Mouse (Mus musculus) thymus, postnatal 4 days (tissue): Measurements from ENCODE around the gene Ppm1g.

Source experiments
- DNase-seq: peaks from one replicate; pipeline ENCODE4 v3.0.0; 2021

Gene Ppm1g

DNA sequence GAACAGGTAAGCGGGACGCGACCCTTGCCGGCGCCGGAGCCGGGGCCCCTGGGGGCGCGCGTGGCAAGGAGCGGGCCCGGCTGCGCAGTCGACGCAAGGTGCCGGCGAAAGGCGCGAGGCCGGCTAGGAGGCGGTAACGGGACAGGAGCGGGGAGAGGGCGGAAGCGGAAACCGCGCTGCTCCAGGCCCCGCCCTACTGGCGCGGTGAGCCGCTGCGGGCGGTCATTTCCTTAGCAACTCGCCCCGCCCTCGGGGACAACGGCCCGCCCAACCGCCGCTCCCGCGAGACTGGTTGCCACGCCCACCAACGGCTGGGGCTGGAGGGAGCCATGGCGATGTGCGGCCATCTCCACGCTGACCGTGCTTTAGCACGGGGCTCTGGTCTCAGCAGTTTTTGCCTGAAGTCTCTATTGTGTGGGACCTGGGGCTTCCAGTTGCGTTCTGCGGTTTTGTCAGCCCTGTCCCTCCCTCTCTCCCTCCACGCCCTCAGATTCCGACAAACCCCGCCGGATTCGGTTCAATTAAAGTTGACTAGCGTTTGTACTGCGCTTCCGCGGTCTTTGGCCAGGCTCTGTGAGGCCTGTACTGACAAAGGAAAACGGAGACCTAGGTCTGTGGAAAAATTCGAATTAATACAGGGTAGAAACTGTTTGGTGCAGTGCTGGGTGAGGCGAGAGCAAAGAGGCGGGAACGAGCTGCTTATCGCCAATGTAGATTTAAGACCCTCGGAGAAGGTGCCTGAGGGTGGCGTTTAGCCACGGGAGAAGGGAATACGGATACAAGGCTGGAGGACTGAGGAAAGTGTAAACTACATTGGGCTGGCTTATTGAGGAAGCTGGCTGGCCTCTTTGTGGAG, at the start of gene Ppm1g:
Gene Ppm1g, minus strand, starts transcription at position 240 of the 856 bp plus-strand sequence.
- peak; percentile 99 for DNase-seq

DNA sequence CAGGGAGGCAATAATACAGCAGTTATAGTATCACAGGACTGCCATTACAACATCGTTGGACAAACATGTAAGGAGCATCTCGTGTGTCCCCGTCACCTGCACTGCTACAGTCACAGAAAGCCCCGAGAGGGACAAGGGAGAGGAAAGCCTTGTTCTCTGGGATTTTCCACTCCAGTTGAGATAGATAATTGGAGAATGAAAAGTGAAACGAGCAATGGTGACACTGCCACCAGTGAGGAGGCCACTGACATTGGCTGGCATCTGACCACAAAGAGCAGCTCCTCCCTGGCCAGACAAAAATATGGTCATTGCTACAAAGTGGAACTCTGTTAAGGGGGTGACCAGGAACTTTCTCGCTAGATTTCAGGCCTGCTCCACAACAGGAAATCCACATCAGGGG, 47.2 kb upstream of the Ppm1g start:
- no peak for DNase-seq

DNA sequence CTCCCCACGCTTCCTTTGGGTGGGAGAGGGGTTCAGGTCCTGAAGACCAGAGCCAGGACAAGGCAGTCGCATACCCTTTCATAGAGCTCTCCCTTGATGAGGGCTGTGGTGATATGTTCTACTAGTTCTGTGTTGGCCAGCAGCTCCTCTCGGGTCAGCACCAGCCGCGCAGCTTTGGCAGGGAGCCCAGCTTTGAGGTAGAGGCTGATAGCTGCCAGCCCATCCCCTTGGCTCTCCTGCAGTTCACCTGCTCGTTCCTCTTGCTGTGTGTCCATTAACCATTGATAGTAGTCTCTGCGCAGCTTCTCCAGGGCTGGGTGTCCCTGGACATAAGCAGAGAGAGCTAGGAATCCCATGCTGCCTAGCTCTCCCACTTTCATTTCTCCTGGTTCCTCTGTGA, 45.6 kb upstream of the Ppm1g start:
- DNase-seq = no peak

DNA sequence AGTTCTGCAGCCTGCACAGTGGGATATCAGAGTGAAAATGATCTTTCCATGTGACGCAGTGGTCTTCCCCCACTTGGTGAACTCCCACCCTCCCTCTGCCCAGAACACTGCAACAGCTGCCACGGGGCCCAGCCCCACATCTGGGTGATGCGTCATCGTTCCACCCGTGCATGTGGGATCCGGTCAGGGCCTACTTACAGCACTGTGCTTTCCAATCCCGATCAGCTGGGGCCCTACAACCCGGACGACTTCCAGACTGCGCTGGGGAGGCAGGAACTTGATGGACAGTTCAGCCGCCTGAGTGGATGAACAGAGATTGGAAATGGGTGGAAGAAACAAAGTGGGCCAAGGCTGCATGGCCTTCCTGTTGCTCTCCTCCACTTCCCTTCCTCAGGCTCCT, 37.1 kb upstream of the Ppm1g start:
- DNase-seq = no peak

DNA sequence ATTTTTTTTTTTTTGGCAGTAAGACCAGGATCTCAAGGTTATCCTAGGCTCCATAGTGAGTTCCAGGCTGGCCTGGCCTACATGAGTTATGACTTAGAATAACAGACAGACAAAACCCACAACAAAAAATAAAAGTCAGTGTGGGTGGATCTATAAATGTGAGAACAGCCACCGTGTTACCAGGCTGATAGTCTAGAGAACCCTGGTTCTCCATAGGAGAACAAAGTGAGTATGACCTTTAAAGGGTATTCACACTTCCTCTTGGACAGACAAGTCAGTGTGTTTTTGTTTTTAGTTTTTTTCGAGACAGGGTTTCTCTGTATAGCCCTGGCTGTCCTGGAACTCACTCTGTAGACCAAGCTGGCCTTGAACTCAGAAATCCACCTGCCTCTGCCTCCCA, 35.5 kb upstream of the Ppm1g start:
- no peak for DNase-seq

DNA sequence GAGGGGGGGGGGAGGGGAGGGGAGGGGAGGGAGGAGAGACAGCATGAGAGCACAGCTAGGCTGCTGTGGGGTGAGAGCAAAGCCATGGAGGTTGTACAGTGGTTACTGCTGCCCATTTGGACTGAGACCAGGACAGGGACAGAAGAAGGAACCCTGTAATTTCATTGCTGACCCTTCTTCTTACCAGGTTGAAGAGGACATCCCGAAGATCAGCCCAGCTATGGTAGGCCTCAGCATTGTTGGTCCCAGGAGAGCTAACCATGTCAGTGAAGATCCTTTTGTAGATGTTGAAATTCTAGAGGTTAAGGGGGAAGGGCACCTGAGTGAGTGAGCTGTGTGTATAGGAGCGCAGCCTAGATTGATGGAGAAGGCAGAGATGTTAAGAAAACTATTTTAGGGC, 34.9 kb upstream of the Ppm1g start:
- no peak for DNase-seq

DNA sequence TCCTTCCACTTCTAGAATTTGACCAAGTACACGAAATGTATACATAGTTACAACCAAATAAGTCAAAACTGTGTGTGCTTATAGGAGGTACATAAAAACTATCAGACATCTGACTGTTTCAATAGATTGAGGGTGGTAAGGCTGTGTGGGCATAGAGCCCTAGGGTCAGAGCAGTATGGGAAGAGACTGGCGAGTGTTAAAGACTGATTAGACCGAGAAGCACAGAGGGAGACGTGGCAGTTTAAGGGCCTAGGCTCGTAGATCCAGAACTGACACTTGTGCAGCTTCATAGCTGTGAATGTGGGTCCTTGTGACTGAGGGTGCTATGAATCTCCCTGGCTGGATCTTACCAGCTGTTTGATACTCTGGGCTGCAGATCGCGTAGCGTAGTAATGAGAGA, 34.4 kb upstream of the Ppm1g start:
- no peak for DNase-seq

DNA sequence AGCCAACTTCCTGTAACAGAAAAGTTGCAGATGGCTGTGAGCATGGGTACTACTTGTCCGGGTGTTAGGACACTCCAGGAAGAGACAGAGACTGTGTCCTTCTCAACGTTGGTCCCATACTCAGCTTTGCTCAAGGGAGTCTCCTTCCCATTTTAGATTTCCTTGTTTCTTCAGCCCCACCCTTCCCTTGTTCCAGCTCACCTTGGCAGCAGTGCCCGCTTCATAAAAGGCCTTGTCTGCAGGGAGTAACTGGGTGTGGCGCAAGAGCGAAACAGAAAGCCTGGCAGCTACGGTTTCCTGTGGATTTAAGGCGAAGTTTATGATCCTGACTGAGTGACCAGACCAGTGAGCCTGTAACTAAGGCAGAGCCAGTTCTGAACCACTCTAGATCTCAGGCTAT, 34.0 kb upstream of the Ppm1g start:
- DNase-seq = no peak

DNA sequence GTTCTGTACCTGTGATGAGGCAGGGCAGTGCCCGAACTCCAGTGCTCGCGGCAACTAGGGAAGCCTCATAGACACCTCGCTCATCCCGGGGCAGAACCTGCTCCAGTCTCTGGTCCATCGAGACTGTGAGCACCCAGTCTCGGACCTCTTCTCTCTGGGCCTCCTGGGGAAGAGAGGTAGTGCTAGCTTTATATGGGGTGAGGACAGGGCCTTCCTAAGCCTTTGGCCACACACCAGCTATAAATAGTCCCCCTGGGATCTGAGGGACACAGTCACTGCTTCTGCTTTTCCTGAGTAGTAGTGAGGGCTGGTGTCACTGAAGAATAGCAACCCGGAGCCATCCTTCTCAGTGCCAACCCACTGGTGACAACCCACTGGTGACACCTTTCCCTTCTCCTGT, 33.3 kb upstream of the Ppm1g start:
- no peak for DNase-seq

DNA sequence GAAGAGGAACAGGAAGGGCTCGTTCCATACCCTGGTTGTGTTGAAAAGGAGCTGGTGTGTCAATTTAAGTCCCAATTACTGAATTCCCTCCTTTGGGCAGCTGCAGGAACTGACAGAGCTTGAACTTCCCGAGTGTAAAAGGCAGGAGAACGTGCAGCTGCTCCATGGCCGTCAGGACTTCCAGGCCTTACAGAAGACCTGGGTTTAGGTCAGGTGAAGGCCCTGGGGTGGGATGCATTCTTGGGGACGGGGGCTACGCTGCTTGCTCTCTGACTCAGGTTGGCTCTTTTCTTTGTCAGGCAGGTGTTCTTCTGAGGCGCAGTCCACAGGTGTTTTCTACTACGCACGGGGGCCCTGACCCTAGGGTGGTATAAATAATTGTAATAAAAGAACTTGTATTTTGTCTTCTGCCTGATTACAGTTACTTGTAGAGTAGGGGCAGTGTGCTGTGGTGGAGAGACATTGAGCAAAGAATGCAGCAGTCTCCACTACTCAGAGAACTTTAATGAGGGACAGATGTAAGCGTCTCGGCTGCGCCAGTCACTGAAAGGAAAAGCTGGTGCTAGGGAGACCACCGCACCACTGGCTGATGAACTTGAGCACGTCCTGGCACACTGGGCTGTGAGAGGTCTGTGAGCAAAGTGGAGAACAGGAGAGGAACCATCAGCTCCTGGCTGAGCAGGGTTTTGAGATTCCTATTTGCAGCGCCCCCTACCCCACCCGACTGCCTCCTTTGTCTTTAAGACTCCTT, 32.5 kb upstream of the Ppm1g start:
- peak; percentile 23 for DNase-seq

DNA sequence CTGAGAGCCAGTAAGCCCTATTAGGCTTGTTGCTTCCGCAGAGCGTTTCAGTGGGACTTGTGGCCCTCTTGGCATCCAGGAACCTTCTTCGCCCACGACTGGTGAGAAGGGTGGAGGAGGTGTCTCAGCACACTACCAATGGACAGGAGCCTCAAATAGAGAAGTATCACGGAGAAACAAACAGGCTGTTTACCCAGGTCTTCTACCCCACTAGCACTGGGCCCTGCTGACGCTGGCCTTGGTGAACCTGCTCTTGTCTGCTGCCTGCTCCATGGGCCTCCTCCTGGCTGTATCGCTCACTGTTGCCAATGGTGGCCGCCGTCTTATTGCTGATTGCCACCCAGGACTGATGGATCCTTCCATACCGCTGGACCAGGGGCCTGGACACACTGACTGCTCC, 31.7 kb upstream of the Ppm1g start:
- DNase-seq = no peak

DNA sequence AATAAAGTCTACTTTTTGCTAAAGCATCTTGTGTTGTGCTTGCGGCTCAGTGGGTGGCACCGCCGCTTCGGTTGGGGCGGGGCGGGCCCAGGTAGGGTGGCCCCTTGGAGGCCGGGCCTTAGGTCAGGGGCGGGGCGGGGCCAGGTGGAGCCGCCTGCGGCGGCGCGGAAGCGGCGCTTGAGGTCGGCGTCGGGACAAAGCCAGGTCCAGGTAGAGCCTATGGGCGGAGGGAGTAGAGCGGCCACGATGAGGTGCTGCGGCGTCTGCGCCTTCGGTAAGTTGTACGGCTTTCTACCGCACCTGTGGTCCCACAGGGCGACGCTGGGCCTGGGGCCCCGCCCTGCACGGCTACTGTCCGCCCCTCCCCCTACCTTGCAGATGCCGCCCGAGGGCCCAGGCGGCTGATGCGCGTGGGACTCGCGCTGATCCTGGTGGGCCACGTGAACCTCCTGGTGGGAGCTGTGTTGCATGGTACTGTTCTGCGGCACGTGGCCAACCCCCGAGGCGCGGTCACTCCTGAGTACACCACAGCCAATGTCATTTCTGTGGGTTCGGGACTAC, 31.1 kb upstream of the Ppm1g start, which contains the start of gene Krtcap3:
Gene Krtcap3, plus strand, starts transcription at position 151 of the 561 bp plus-strand sequence.
- peak; percentile 54 for DNase-seq

DNA sequence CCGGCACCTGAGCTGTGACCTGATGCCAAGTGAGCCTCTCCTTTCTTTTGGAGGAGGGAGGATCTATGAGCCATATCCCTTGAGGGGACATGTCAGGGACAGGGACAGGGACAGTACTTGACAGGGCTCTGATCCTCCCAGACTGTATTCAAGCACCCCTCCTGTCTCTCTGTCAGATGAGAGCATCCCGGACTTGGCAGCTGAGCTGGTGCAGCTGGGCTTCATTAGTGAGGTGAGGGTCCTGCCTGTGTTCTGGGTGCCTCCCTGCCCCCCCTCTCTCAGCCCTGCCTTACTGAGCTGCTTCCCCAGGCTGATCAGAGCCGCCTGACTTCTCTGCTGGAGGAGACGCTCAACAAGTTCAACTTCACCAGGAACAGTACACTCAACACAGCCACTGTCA, 30.2 kb upstream of the Ppm1g start:
- no peak for DNase-seq

DNA sequence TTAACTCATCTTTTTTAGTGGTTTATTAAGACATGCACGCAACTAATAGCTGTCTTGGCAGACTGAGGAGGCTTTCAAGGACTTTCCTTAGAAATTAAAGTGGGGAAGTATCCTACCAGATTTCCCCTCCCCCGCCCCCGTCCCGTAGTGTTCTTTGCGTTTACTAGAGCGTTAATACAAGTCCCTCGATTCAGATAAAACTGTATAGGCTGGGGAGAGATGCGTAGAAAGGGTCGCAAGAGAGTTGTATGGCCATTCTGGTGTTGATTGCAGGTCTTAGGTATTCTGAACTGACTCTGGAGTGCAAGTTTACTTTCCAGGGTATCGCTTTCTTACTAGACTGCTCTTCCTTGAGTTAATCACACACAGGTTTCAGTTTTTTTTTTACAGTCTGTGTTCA, 21.7 kb upstream of the Ppm1g start:
- DNase-seq = no peak

DNA sequence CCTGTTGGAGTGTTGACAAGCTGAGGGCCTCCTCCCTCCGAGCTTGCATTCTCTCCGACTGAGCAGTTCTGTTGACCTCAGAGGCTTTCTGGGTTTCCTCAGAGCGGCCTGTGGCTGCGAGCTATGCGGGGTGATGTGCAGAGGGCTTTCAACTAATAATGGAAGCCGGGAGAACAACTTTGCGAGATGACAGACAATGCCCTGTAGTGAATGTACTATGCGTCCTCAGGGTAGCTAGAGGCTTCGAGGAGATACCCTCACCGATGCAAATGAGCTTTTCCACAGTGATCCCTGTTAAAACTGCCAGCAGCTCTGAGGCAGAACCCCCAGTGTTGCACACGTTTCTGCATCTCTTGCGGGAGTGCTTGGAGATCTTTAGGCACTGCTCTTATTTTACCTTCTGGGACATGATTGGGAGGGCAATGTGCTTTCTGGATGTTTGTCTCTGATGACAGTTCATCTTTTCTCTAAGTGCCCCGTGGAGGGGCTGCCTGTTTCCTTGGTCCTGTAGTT, 21.1 kb upstream of the Ppm1g start:
- DNase-seq = no peak

DNA sequence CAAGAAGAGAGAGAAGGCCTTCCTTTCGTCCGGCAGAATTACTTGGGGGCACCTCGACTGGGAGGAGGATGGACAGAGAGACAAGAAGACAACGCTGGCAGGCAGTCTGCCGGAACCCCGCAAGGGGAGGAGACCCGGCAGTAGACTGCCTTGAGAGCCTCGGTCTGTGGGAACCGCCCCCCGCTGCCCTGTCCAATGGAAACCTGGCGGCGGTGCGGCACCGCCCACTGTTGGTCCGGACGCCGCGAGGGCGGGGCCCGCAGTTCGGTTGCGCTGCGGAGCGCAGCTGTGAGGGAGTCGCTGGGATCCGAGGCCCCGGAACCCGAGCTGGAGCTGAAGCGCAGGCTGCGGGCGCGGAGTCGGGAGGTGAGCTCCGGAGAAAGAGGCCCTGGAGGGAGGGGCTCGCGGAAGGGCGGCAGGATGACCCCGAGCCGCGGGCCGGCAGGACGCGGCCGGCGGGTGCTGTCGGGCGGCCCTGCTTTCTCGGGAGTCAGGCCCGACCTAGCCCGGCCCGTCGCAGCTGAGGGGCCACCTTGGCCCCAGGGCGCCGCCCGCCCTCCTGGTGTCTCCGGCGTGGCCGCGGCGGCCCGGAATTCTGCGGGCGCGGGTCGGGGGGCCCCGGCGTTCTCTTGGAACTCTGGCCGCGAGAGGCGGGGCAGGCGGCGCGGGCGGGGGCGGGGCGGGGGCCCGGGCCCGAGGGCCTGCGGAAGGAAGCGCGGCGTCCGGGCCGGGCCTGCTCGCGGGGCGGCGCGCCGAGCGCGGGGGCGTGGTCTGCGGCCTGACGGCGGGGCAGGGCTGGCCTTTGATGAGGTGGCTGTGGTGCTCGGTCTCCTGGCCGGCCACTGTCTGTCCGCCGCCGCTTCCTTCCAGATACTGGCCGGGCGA, 20.4 kb upstream of the Ppm1g start, which contains the start of the genes Nrbp1 and Gm9970:
Gene Nrbp1, plus strand, starts transcription at position 228 of the 885 bp plus-strand sequence.
Gene Gm9970, minus strand, starts transcription at position 596 of the 885 bp plus-strand sequence.
- peak; percentile 97 for DNase-seq

DNA sequence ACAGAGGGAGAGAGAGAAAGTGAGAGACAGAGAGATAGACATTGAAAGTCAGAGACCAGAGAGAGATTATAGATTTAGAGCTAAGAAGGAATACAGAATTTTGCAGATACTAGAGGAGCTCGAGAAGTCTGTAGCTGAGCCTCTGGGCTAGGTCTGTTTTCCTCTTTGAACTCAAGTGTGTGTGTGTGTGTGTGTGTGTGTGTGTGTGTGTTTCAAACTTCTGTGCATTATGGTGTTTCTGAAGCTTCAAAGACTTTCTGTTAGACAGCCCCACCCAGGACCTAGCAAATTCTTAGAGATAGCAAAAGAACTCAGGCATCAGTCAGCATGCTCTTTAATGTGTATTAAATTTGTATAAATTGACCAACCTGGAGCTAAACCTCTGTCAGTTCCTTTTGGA, 6.2 kb upstream of the Ppm1g start:
- DNase-seq = no peak

DNA sequence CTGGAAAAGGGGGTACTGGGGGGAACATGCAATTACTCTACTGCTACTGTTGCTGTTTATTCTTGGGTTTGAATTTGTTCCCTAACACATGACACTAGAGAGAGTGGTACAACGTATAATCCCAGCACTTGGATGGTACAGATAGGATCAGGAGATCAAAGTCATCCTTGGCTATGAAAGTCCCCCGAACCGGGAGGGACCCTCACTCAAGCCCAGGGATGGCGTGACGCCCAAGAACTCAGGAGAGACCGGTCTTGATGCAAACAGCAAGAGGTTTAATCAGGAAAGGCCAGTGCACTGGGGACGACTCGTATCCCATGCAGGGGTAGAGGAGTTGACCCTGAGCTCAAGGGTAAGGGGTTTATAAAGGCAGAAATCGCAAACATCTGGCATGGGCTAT, 2.2 kb upstream of the Ppm1g start:
- DNase-seq = no peak

DNA sequence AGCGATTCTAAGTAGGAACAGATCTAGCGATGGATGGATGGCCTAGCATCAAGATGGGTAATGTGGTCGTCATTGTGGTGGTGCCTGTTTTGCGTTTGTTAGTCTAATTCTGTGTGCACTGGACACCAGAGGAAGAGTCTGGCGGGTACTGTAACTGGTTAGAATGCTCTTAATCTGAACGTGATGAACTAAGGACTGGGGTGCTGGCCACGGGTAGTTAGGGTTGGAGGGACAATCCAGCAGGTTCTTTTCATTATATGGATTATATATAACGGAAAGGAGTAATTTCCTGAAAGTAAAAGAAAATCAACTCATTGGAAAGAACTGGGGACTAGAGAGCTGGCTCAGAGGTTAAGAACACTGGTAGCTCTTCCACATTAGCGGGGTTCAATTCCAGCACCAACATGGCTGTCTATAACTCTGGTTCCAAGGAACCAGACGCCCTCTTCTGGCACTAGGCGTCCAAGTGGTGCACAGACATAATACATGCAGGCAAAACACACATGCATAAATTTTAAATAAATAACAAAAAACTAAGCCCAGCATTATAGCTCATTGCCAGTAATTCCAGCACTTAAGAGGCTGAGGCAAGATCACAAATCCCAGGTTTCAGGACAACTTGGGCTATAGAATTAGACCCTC, 938 bp upstream of the Ppm1g start:
- peak; percentile 67 for DNase-seq

DNA sequence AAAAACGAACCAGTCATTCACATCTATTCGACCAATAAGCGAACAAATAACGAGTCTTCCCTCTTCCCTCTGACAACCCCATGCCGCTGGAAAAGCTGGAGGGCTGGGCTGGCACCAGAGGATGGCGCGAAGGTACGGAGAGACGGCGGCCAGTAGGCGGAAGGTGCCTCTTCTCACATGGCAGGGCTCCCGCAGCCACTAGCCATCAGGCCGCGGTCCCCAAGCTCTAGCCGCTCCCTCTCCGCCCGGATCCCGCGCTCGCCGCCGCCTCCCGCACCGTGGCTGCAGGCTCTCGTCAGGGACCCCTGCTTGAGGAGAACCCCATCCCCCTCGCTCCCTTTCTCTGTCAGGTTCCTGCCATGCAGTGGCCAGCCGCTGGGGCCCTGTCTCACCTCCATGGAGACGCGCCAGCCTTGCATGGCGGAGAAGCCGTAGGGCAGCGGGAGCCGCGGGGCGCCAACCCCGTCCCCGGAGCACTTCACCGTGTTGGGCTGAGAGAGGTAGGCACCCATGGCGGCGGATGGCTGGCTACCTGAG, 508 bp downstream of the Ppm1g start:
- DNase-seq = no peak

DNA sequence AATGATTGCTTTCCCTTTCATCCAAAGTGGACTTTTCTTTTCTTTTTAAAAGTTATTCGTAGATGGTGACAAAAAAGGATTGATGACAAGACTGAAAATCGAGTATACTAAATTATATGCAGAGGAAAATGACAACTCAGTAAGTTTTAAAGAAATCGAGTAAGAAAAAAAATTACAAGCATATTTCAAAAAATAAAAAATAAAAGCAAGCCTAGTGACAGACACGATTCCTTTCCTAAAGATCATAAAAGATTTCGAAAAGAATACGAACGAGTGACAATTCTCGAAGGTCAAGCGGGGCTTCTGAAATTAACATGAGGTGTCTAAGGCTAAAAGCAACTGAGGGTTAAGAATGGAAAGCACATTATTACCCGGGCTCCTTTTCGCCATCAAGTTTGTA, 1.0 kb downstream of the Ppm1g start:
- no peak for DNase-seq

DNA sequence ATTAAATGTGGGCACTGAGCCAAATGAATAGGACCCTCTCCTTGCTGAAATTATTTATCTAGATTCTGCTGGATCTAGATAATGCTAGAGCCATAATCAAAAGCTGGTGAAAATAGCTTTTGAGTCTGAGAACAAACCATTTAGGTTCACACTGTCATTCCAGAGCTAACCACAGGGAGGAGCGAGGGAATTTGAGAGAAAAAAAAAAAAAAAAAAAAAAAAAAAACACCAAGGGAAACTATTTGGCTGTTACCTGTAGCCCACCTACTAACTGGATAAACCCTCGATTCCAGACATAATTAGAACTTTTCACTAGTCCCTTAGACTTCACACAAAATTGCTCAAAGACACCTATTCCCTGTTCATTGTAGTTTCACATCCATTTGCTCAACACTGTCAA, 1.4 kb downstream of the Ppm1g start:
- DNase-seq = no peak
